Mouse (Mus musculus): ENCODE data around the gene Gsc. TPM values are rescaled to one million over a fixed set of nuclear protein-coding genes. Genes with fewer than 3 reads are reported as not detected.

The Gsc gene
- polyA plus RNA-seq, 1 experiment from 2014 or later = not detected

- WGBS = under 1% methylated on average over 12 of the region's 12 CpGs
- Histone ChIP-seq H3K9me3 (ENCODE audit: control insufficient read depth, low read length) (no peaks in the 10 kb centered on the region), H3K4me2 (ENCODE audit: low read length) (no peak overlapping the region), H3K9ac (replicated peaks; ENCODE audit: low read depth, low read length) (no peak overlapping the region), H3K27me3 (replicated peaks; ENCODE audit: control insufficient read depth, insufficient read depth, low read length) (peaks cover 50% of the 10 kb centered on the region), H3K27ac (ENCODE audit: low read length) (no peak overlapping the region), H3K4me1 (replicated peaks; ENCODE audit: control insufficient read depth, insufficient read depth, low read length) (peaks cover 17% of the 10 kb centered on the region), H3K4me3 (replicated peaks; ENCODE audit: low read length) (no peak overlapping the region), H3K36me3 (ENCODE audit: control insufficient read depth, insufficient read depth) (no peaks in the 10 kb centered on the region)
- ATAC-seq = no peak
These were observed 3.9 kb upstream of the Gsc start for GRCm38 (mm10) chr12:104477066-104477465.

GRCm38 (mm10) chr12:104475946-104476345 lies 2.8 kb upstream of the Gsc start:
- under 1% methylated on average over 21 of the region's 21 CpGs for WGBS
- Histone ChIP-seq H3K27me3 (replicated peaks; ENCODE audit: control insufficient read depth, insufficient read depth, low read length) (peaks cover 58% of the 10 kb centered on the region), H3K4me1 (replicated peaks; ENCODE audit: control insufficient read depth, insufficient read depth, low read length) (peaks cover 28% of the 10 kb centered on the region), H3K9ac (replicated peaks; ENCODE audit: low read depth, low read length) (no peak overlapping the region), H3K4me2 (ENCODE audit: low read length) (no peak overlapping the region), H3K27ac (ENCODE audit: low read length) (no peak overlapping the region), H3K4me3 (replicated peaks; ENCODE audit: low read length) (no peak overlapping the region), H3K36me3 (ENCODE audit: control insufficient read depth, insufficient read depth) (no peaks in the 10 kb centered on the region), H3K9me3 (ENCODE audit: control insufficient read depth, low read length) (no peaks in the 10 kb centered on the region)
- ATAC-seq = no peak

GRCm38 (mm10) chr12:104474881-104475740 lies 2.0 kb upstream of the Gsc start:
- Histone ChIP-seq H3K4me2 (ENCODE audit: low read length) (no peak overlapping the region), H3K4me1 (replicated peaks; ENCODE audit: control insufficient read depth, insufficient read depth, low read length) (peaks cover 28% of the 10 kb centered on the region), H3K9ac (replicated peaks; ENCODE audit: low read depth, low read length) (no peak overlapping the region), H3K4me3 (replicated peaks; ENCODE audit: low read length) (no peak overlapping the region), H3K27ac (ENCODE audit: low read length) (no peak overlapping the region), H3K36me3 (ENCODE audit: control insufficient read depth, insufficient read depth) (no peaks in the 10 kb centered on the region), H3K9me3 (ENCODE audit: control insufficient read depth, low read length) (no peaks in the 10 kb centered on the region), H3K27me3 (replicated peaks; ENCODE audit: control insufficient read depth, insufficient read depth, low read length) (peaks cover 62% of the 10 kb centered on the region)
- 2% methylated on average over 22 of the region's 22 CpGs for WGBS
- no peak for ATAC-seq

GRCm38 (mm10) chr12:104474191-104474871 lies 1.2 kb upstream of the Gsc start:
- no peak overlapping the region for H3K9ac ChIP-seq (replicated peaks; ENCODE audit: low read depth, low read length)
- under 1% methylated on average over 42 of the region's 42 CpGs for WGBS
- ATAC-seq = no peak

GRCm38 (mm10) chr12:104473492-104473891 lies 362 bp upstream of the Gsc start:
- Histone ChIP-seq H3K4me3 (replicated peaks; ENCODE audit: low read length) (peak overlapping the region; percentile 38), H3K9me3 (ENCODE audit: control insufficient read depth, low read length) (no peaks in the 10 kb centered on the region), H3K36me3 (ENCODE audit: control insufficient read depth, insufficient read depth) (no peaks in the 10 kb centered on the region), H3K27me3 (replicated peaks; ENCODE audit: control insufficient read depth, insufficient read depth, low read length) (peaks cover 68% of the 10 kb centered on the region), H3K4me1 (replicated peaks; ENCODE audit: control insufficient read depth, insufficient read depth, low read length) (peaks cover 28% of the 10 kb centered on the region), H3K4me2 (ENCODE audit: low read length) (peak overlapping the region; percentile 55), H3K9ac (replicated peaks; ENCODE audit: low read depth, low read length) (no peak overlapping the region), H3K27ac (ENCODE audit: low read length) (no peak overlapping the region)
- no peak for ATAC-seq
- WGBS = 0% methylated on average over 16 of the region's 18 CpGs

More at GRCm38 (mm10) chr12:104474191-104474871, 1.2 kb upstream of the Gsc start:
- Histone ChIP-seq H3K4me2 (ENCODE audit: low read length) (no peak overlapping the region), H3K27ac (ENCODE audit: low read length) (no peak overlapping the region), H3K9me3 (ENCODE audit: control insufficient read depth, low read length) (no peaks in the 10 kb centered on the region), H3K27me3 (replicated peaks; ENCODE audit: control insufficient read depth, insufficient read depth, low read length) (peaks cover 62% of the 10 kb centered on the region), H3K4me3 (replicated peaks; ENCODE audit: low read length) (no peak overlapping the region), H3K4me1 (replicated peaks; ENCODE audit: control insufficient read depth, insufficient read depth, low read length) (peaks cover 28% of the 10 kb centered on the region), H3K36me3 (ENCODE audit: control insufficient read depth, insufficient read depth) (no peaks in the 10 kb centered on the region)

- H3K9ac ChIP-seq (replicated peaks; ENCODE audit: low read depth, low read length) = no peak overlapping the region
- H3K4me2 ChIP-seq (ENCODE audit: low read length) = no peak overlapping the region; the same call in 1 of the 2 replicates
- H3K27ac ChIP-seq (ENCODE audit: low read length) = no peak overlapping the region
- peak overlapping the region; percentile 0; the same call in 1 of the 2 replicates for H3K4me3 ChIP-seq (replicated peaks; ENCODE audit: low read length)
- no peaks in the 10 kb centered on the region for H3K36me3 ChIP-seq (ENCODE audit: control insufficient read depth, insufficient read depth)
- under 1% methylated on average over 25 of the region's 25 CpGs for WGBS
- peaks cover 28% of the 10 kb centered on the region for H3K4me1 ChIP-seq (replicated peaks; ENCODE audit: control insufficient read depth, insufficient read depth, low read length)
- ATAC-seq = no peak
- peaks cover 69% of the 10 kb centered on the region for H3K27me3 ChIP-seq (replicated peaks; ENCODE audit: control insufficient read depth, insufficient read depth, low read length)
- H3K9me3 ChIP-seq (ENCODE audit: control insufficient read depth, low read length) = no peaks in the 10 kb centered on the region
These were observed 958 bp downstream of the Gsc start for GRCm38 (mm10) chr12:104472218-104472525.

- Histone ChIP-seq H3K4me3 (replicated peaks; ENCODE audit: low read length) (peak overlapping the region; percentile 0; the same call in 1 of the 2 replicates), H3K36me3 (ENCODE audit: control insufficient read depth, insufficient read depth) (no peaks in the 10 kb centered on the region), H3K27ac (ENCODE audit: low read length) (no peak overlapping the region), H3K9ac (replicated peaks; ENCODE audit: low read depth, low read length) (no peak overlapping the region), H3K9me3 (ENCODE audit: control insufficient read depth, low read length) (no peaks in the 10 kb centered on the region), H3K4me2 (ENCODE audit: low read length) (no peak overlapping the region; the same call in 1 of the 2 replicates), H3K4me1 (replicated peaks; ENCODE audit: control insufficient read depth, insufficient read depth, low read length) (peaks cover 24% of the 10 kb centered on the region), H3K27me3 (replicated peaks; ENCODE audit: control insufficient read depth, insufficient read depth, low read length) (peaks cover 66% of the 10 kb centered on the region)
- peak; percentile 55 for ATAC-seq
- WGBS = under 1% methylated on average over 57 of the region's 57 CpGs
These were observed 1.5 kb downstream of the Gsc start for GRCm38 (mm10) chr12:104471351-104472217.

GRCm38 (mm10) chr12:104470646-104471045 lies 2.5 kb downstream of the Gsc start:
- peaks cover 57% of the 10 kb centered on the region for H3K27me3 ChIP-seq (replicated peaks; ENCODE audit: control insufficient read depth, insufficient read depth, low read length)
- WGBS = 6% methylated on average over 6 of the region's 6 CpGs
- ATAC-seq = no peak

GRCm38 (mm10) chr12:104468783-104469182 lies 4.3 kb downstream of the Gsc start:
- no peak overlapping the region for H3K4me3 ChIP-seq (replicated peaks; ENCODE audit: low read length)
- ATAC-seq = no peak
- no peaks in the 10 kb centered on the region for H3K36me3 ChIP-seq (ENCODE audit: control insufficient read depth, insufficient read depth)
- H3K27me3 ChIP-seq (replicated peaks; ENCODE audit: control insufficient read depth, insufficient read depth, low read length) = peaks cover 49% of the 10 kb centered on the region
- H3K27ac ChIP-seq (ENCODE audit: low read length) = no peak overlapping the region
- WGBS = 5% methylated on average over 4 of the region's 4 CpGs
- peaks cover 24% of the 10 kb centered on the region for H3K4me1 ChIP-seq (replicated peaks; ENCODE audit: control insufficient read depth, insufficient read depth, low read length)
- no peak overlapping the region for H3K9ac ChIP-seq (replicated peaks; ENCODE audit: low read depth, low read length)
- H3K9me3 ChIP-seq (ENCODE audit: control insufficient read depth, low read length) = no peaks in the 10 kb centered on the region
- no peak overlapping the region for H3K4me2 ChIP-seq (ENCODE audit: low read length)

More at GRCm38 (mm10) chr12:104470646-104471045, 2.5 kb downstream of the Gsc start:
- Histone ChIP-seq H3K4me2 (ENCODE audit: low read length) (no peak overlapping the region), H3K9ac (replicated peaks; ENCODE audit: low read depth, low read length) (no peak overlapping the region), H3K27ac (ENCODE audit: low read length) (no peak overlapping the region), H3K4me1 (replicated peaks; ENCODE audit: control insufficient read depth, insufficient read depth, low read length) (peaks cover 24% of the 10 kb centered on the region), H3K9me3 (ENCODE audit: control insufficient read depth, low read length) (no peaks in the 10 kb centered on the region), H3K4me3 (replicated peaks; ENCODE audit: low read length) (no peak overlapping the region), H3K36me3 (ENCODE audit: control insufficient read depth, insufficient read depth) (no peaks in the 10 kb centered on the region)

Measured in forebrain, embryonic 16.5 days (tissue).